Mouse (Mus musculus): ENCODE measurements around the gene Degs2.
A peak's percentile ranks its signal among the peaks of the same experiment; 100 is the strongest.
"Not testable (repeated sequence)": the region's sequence is repeated elsewhere in the genome, so short reads cannot be mapped to it uniquely, and the experiment has no call there.

Gene Degs2

GRCm38 (mm10) chr12:108702185-108702584 is at the start of gene Degs2:
Gene Degs2 (minus strand): TSS chr12:108702315.
- DNase-seq, result peak; percentile 40

GRCm38 (mm10) chr12:108751790-108752189 is 49.7 kb upstream of the Degs2 start:
- DNase-seq, result no peak

- DNase-seq, result no peak
Observed at GRCm38 (mm10) chr12:108750226-108750625, 48.1 kb upstream of the Degs2 start.

- DNase-seq, result no peak
Observed at GRCm38 (mm10) chr12:108749454-108749853, 47.3 kb upstream of the Degs2 start.

- DNase-seq, result no peak
Observed at GRCm38 (mm10) chr12:108749019-108749418, 46.9 kb upstream of the Degs2 start.

GRCm38 (mm10) chr12:108745990-108746389 is 43.9 kb upstream of the Degs2 start:
- DNase-seq, result no peak

- DNase-seq, result no peak
Observed at GRCm38 (mm10) chr12:108742241-108742640, 40.1 kb upstream of the Degs2 start.

- no peak for DNase-seq
Observed at GRCm38 (mm10) chr12:108741472-108741871, 39.4 kb upstream of the Degs2 start.

- DNase-seq, result no peak
Observed at GRCm38 (mm10) chr12:108738745-108739144, 36.6 kb upstream of the Degs2 start.

GRCm38 (mm10) chr12:108737838-108738237 is 35.7 kb upstream of the Degs2 start:
- no peak for DNase-seq

- DNase-seq, result no peak
Observed at GRCm38 (mm10) chr12:108734386-108734785, 32.3 kb upstream of the Degs2 start.

- no peak for DNase-seq
Observed at GRCm38 (mm10) chr12:108723841-108724240, 21.7 kb upstream of the Degs2 start.

GRCm38 (mm10) chr12:108722464-108722863 is 20.3 kb upstream of the Degs2 start:
- no peak for DNase-seq

GRCm38 (mm10) chr12:108718485-108718884 is 16.4 kb upstream of the Degs2 start:
- DNase-seq, result no peak

GRCm38 (mm10) chr12:108715854-108716253 is 13.7 kb upstream of the Degs2 start:
- no peak for DNase-seq

GRCm38 (mm10) chr12:108713972-108714371 is 11.9 kb upstream of the Degs2 start:
- DNase-seq, result not testable (repeated sequence)

- DNase-seq, result no peak
Observed at GRCm38 (mm10) chr12:108712481-108712880, 10.4 kb upstream of the Degs2 start.

- DNase-seq, result peak; percentile 48
Observed at GRCm38 (mm10) chr12:108710861-108711615, 8.9 kb upstream of the Degs2 start.

- DNase-seq, result no peak
Observed at GRCm38 (mm10) chr12:108709964-108710765, 8.1 kb upstream of the Degs2 start.

- DNase-seq, result no peak
Observed at GRCm38 (mm10) chr12:108709386-108709785, 7.3 kb upstream of the Degs2 start.

GRCm38 (mm10) chr12:108706129-108706528 is 4.0 kb upstream of the Degs2 start:
- no peak for DNase-seq

GRCm38 (mm10) chr12:108705486-108705885 is 3.4 kb upstream of the Degs2 start:
- no peak for DNase-seq

GRCm38 (mm10) chr12:108701221-108701620 is 894 bp downstream of the Degs2 start:
- DNase-seq, result no peak

- DNase-seq, result no peak
Observed at GRCm38 (mm10) chr12:108700037-108700436, 2.1 kb downstream of the Degs2 start.
